Mouse (Mus musculus) lung, postnatal 4 days (tissue): ENCODE measurements at regions not wholly inside any gene's neighbourhood (a gene's known extent, or its start where the extent isn't known, plus 50 kb on each side); places are given as distances from the start of the nearest gene placed in this dataset.

Source experiments
- DNase-seq, 2 experiments: peaks; one replicate each; pipeline ENCODE4 v3.0.0; 2021

DNA sequence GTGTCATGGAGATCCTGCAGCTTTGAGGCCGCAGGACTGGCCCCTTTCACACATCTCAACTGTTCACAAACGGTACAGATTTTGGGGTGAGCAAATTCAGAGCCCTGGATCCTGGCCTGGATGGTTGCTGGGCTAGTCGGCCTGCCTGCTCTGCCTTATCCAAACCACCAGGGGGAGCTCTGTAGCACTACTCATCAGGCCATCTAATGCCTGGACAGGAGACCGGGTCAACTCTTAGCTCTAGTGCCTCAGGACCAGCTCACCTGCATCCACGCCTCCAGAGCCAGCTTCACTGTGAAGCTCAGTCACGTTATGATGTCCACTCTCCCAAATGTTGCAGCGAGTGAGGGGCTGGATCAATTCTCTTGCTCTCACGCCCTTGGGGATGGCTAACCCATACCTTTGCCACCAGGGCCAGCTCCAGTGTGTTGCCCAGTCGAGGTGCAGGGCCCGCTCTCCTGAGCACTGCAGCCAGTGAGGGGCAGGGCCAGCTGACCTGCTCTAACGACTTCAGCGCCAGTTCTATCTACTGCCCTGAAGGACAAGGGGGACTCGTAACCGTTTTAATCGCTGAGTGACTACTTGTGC lies 206.8 kb downstream of the Etnk1 start:
- DNase-seq = peak; percentile 47 to 77

DNA sequence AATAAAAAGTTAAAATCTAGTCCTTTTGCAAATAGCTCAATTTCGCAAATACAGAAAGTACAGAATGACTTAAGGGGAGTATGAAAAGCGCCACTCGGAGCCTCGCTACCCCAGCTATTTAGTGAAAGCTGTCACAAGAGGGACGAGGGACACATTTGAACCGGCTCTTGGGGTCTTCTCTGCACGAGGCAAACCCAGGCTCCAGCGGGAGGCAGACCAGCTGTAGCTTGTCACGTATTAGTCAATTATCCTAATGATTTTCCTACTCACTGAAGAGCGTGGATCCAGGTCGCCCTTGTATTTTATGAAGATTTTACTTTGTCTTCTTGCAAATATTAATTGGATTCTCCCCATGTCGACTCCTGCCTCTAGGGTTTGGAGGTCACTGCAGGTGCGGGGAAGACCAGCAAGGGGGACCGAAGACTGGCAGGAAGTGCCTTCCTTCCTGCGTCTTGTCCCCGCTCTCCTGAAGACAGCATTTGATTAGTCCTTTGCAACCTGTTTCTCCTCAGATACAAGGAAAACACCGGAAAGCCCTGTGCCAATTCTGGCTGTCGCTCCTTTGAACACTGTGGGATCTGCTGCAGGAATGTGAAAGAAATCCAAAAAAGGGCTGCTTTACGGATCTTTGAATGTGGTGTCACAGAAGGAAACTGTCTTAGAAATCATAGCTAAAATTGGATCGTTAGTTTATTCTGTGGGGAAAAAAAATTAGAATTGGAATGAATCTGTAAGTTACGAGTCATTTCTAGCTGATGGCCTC lies 209.1 kb downstream of the Etnk1 start:
- peak in 1 of 2 experiments; percentile 39 for DNase-seq

DNA sequence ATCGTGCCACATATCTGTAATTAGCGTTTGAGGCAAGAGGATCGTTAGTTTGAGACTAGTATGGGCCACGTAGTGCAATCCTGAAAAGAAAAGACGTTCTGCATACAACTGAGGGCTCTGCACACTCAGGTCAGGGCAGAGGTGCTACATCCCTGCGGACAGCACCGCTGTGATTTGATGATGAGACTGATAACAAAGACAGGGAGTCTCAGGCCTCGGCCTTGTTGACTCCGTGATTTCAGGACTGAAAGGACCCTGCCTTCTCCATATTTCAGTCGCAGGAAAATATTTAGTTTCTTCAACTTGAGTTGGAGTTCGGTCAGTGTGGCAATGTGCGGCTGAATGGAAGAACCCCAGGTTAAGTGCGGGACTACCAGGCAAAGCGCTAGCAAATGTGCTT lies 210.1 kb downstream of the Etnk1 start:
- no peak for DNase-seq

DNA sequence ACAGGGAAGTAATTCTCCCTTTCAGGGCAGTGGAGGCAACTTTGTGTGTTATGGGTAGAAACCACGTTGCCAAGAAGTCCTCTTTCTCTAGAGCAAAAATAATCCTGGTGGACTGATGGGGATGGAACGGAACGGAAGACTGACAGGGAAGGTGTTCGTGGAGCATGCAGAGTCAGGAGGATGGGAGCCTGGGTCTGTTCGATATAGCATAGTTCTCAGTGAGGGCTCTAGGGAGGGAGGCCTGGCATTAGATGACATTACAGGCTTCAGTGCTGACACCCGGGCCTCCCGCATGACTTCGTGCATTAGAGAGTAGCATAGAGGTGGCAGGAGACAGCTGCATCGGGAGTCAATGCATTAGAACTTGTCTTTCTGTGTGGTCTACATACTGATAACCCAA lies 211.1 kb downstream of the Etnk1 start:
- DNase-seq = no peak

DNA sequence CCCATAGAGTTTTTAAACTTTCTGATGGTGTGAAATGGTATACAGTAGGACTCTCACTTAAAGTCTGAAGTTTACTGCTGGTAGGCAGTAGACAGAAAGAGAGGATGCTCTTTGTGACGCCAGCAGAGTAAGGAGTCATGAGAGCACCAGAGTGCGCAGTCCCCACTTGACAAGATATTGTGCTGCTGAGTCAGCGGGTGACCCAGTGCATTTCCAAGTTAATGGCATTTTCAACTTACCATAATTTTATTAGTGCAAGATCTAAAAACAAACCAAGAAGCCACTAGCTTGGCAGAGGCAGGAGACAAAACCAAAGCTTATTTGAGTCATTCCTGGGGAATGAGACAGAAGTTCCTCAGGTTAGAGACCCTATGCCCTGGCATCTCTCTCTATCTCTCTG lies 213.5 kb downstream of the Etnk1 start:
- DNase-seq = no peak

DNA sequence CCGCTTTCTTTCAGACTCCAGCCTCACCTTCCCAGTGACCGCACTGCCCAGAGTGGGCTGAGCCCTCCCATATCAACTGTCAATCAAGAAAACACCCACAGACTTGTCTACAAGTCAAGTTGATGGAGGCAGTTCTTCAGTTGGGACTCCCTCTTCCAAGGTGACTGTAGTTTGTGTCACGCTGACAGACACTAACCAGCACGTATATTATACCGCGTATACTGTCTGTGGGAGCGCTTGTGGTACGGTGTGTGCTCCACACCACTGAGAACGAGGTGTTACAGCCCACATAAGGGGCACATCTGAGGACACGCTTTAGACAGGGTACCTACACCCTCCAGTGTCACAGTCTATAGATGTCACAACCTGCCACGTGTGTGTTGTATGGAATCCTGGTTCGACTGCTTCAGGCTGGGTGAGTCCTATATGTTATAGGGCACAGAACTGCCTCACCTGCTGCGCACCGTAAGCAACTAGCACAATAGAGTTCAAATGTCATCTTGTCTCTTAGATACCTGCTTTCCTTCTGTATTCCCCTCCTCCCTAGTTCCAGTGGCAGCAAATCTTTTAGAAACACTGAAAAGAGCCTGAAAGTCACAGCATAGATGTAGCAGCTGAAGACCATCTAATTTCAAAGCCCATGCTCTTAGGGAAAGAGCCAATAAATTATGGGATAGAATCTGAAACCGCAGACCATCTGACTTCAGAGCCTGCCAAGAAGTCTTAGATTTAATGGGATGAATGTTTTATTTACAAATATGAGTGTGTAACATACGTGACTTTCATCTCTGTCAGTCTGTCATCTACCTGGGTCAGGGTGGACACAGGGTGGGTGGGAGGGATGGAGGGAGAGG lies 219.8 kb downstream of the Etnk1 start:
- no peak for DNase-seq

DNA sequence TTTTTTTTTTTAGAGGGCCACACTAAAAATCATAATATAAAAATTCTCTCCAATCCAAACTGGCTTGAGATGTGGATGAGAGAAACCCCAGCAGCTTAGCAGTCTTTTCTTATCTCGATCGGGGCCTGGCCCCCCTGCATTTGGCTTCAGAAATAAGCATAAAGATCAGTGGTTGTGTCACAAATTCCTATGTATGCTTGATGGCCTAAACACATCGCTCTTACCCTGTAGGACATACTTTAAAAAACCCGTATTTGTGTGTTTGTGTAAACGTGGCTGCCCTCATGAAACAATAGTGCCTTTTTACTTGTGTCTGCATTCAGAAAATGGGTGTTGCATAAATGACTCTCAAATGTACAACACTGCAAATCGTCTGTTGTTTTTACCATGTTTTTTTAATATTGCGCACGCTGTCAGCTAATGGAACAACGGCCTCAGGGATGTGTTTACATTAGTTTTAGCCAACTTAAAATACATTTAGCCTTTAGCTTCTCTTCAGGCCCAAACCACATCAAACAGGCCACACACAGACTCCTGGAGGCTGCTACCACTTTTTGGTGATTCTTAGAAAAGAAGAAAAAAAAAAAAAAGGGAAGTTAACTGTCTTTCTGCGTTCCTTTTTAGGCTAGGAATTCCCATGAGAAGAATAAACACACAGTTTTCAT lies 226.7 kb downstream of the Etnk1 start:
- peak in 1 of 2 experiments; percentile 19 for DNase-seq

DNA sequence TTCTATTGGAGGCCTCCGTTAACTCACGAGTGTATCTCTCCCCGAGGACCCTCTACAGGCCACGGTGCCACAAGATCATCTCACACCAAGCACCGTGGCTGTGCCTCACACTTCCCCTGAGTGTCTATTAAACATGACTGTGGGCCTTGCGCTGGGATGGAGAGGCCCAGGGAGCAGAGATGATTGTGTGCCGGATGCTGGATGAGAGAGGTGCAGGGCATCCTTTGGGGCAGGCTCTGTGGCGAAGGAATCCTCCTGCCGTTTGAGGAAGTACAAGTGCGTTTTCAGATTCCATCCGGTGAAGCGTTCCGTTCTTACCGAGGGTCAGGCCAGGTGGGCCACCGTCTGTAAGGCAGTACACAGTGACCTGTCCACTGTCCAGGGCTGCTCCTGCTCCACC lies 227.4 kb downstream of the Etnk1 start:
- DNase-seq = peak in 1 of 2 experiments; percentile 12

DNA sequence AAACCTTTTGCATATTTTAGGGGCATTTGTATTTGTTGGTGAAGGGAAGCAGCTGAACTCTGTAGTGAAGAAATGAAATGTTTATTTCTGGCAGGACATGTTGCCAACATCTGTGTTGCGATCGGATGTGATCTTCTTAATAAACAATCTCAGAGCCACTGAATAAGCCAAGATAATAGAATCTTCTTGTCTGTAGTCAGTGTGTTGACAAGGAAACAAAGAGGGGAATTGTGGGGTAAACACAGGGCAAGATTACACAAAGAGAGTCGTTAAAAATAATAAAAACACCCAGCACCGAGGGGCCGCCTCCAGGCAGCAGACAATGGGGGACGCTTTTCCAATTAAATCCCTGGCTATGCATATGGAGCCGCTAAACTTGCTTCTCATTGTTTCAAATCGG lies 234.4 kb downstream of the Etnk1 start:
- DNase-seq = peak in 1 of 2 experiments; percentile 40

DNA sequence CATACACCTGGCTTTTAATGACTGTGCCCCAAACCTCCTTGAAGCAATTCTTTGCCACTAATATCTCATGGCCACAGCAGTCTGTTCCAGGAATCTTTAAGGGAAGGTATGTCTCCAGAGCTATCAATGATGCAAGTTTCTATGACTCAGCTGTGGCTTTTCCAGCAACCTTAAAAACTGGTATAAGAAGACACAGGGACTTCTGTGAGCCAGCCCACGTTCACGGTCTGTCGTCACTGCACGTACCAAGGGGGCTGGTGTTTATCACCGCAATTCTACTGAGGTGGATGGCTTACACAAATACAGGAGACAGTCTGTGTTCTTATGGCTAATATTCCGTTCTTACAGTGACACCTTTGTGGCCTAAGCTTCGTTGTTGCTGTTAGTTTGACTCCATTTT lies 234.9 kb downstream of the Etnk1 start:
- no peak for DNase-seq

DNA sequence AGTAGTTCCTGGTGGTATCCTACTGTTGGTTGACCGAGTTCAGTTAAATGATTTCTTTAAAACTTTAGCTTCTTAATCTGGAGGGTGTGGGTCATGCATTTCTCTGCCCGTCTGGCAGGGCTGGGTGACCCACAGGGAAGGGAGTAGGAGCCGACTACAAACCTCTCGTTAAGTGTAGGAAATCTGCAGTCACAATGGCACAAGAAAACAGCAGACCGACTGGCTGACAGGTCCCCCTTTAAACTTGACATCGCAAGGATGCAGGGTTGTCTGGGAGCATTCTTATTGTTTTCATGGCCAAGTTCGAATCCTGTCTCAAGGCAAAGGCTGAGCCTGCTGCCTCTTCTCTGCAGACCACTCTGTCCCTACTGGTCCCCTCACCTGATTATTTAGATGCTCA lies 235.7 kb downstream of the Etnk1 start:
- no peak for DNase-seq

DNA sequence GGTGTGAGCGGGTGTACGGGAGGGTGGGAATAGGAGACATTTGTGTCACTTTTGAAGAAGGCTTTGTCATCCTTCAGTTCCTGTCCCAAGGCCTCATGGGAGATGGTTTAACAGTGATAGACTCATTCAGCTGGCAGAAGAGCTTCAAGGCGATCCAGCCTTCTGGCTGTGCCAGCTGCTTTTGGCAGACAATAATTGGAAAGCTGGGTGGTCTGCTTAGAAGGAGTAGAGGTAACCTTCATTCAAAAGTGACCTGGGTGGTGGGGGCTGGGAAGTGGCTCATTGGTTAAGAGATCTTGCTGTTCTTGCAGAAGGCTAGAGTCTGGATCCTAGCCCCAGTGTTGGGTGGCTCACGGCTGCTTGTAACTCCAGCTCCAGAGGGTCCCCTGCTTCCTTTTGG lies 237.5 kb downstream of the Etnk1 start:
- no peak for DNase-seq

DNA sequence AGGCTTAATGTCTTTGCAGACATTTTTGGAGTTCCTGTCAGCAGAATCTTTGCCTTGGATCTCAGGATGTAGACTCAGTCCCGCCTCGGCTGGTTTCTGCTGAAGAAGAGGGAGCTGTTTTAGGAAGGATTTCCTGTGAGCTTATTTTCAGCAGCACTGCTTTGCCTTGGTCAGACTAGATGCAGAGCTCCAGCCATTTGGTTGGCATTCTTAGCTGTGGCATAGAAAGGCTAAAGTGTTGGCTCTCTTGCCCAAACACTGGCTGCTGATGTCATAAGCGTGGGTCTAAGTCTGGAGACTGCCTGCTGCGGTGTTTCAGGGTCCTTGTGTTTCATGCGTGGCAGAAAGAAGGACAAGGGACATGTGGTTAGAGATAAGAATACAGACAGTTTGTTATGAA lies 245.0 kb downstream of the Etnk1 start:
- DNase-seq = no peak

DNA sequence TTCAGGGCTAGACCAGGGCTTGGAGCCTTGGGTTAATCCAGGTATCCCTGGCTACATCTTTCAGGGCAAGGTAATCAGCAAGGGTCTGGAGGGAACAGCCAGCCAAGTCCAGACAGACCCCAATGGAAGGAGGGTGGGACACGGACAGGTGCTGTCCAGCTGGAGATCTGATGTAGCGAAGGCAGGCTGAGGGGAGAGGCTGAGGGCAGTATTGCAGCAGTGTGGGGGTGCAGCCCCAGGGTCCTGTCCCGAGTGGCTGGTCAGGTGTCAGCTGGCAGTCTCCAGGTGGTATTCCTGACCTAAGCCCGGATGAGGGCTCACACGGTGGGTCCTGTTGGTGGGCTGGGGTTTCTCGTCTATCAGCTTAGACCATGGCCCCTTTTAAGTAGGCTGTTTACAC lies 245.7 kb downstream of the Etnk1 start:
- DNase-seq = no peak

DNA sequence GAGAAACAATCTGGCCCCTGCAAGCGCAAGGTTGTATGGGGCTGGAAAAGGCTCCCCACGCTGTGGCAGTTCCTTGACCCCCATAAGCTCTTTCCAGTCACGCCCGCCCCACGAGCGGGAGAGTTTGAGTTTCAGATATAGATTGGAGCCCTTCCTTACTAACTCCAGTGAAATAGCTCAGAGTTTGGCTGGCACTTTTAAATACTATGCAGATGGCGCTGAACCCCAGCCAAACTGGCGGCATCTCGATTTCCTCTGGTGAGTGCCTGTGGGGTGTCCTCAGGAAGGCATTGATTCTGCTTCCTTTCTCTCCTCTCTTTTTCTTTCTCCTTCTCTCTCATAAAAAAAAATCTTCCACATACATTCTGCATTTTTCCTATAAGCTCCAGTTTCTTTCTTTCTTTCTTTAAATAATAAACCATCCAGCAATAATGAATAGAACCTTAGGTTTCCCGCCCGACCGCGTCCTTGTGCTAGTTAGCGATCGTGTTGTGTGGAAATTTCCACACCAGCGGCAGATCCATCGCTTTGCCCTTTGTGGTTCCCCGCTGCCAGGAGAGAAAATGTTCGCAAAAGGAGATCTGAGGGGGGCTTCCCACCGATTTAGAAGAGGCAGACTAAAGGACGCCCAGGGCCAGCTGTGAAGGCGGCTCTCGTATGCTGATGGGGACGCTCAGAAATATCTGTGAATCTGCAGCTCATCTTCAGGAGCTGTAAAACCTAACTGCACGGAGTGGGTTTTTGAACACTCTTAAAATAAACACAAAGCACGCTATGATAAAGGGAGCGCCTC lies 247.8 kb downstream of the Etnk1 start:
- DNase-seq = no peak

DNA sequence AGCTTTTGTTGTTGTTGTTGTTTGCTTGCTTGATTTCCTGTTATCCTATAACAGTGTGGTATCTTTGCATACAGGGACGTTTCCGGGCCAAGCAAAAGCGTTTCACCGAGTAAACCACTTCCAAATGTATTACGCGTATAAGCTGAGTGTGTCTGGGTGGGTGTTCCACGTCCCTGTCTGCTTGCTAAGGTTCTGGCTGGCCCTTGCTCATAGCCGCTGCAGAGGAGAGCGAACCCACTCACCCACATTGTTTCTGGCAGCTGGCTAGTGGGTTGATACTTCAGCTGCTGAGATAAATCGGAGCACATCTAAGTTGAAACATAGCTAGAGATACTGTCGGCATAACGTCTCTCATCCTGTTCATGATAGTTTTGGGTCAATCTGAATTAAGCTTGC lies 248.4 kb downstream of the Etnk1 start:
- no peak for DNase-seq

DNA sequence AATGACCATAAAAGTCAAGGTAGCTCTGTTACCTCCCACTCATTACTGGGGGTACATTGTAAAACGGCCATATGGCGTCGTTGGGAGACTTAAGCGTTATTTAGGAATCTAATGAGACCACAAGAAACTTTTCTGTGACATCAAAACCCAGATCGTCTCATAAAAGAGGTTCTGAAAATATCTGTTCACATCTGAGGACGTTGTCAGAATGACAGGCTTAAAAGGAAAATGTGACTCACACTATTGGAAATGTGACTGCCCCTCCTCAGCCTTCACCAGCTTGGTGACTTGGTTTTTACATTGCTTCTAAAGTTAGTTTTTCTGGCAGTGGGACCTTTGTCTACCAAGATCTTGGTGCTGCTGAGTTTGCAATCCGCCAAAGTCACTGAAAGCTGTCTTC lies 252.9 kb downstream of the Etnk1 start:
- no peak for DNase-seq

DNA sequence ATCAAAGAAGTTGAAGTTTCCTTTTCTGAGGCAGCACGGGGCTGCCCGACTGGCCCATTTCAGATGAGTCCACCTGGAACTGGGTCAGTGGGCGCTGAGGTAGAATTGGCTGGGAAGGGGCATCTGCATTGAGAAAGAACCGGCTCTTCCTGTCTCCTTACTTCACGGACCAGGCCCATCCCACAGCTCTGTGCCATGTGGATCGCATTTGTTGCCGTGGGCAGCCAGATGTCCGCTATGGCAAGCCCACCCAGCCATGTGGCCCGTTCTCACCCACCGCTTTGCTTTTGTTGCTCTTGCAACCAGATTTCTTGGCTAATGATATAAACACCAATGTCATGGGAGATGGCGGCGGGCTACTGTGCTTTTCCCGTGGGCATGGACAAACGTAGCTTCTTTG lies 256.0 kb downstream of the Etnk1 start:
- no peak for DNase-seq

DNA sequence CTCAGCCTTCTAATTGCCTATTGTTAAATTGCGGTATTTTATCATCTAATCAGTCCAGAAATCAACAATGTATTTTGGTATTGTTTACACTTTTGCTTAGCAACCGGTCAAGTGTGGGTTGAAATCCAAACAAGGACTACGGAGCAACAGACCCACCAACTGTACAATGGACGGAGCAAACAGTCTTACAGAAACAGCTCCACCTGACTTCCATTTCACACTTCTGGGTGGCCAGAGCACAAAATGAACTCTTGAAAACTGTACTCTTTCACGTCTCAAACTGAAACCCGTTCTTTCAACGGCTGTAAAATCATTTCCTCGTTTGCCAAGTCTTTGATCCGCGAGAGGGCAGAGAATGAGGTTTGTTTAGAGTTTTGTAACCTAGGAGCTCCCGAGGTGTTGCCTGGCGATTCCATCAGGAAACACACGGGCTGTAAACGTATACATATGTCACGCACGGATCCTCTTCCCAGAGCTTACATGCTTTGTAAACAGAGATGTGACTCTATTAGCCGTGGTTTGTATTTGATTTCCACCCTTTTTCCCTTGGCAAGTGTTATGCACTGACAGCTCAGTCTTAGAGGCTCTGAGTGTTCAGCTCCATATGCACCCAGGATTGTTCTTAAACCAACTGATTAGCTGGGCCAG lies 258.3 kb downstream of the Etnk1 start:
- peak in 1 of 2 experiments; percentile 8 for DNase-seq

DNA sequence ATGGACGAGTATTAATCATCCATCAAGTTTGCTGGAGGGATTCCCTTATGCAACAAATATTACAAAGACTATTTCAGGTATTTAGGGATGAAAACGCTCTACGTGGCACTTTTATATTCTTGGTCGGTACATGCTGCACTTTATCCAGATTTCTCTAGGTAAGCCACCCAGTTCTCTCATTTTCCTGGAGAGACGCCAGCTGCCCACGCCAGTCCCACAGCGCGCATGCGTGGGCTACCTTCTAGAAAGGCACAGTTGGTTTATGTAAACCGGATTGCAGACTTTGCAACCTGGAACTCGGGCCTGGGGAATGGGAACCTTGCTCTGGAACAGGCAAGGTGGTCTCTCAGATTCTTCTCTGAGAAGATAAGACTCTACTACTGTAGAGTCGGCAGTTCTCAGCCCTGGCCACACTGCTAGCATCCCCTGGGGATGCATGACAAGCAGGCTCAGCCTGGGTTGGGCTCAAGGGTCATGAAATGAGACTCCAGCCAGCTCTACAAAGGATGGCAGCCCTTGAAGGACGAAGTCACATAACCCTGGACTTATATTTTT lies 265.0 kb downstream of the Etnk1 start:
- no peak for DNase-seq
